Mouse (Mus musculus): ENCODE data around the gene Epb41l5.
A peak's percentile ranks its signal among the peaks of the same experiment; 100 is the strongest.

Gene Epb41l5

GRCm38 (mm10) chr1:119648205-119649111, at the start of gene Epb41l5:
Gene Epb41l5 (minus strand): TSS chr1:119649000.
- DNase-seq = peak; percentile 69

- no peak for DNase-seq
Measured at GRCm38 (mm10) chr1:119696860-119697259, 48.1 kb upstream of the Epb41l5 start.

- no peak for DNase-seq
Measured at GRCm38 (mm10) chr1:119685773-119686558, 37.2 kb upstream of the Epb41l5 start.

- no peak for DNase-seq
Measured at GRCm38 (mm10) chr1:119681663-119682213, 32.9 kb upstream of the Epb41l5 start.

- DNase-seq = peak; percentile 24
Measured at GRCm38 (mm10) chr1:119674984-119675383, 26.2 kb upstream of the Epb41l5 start.

- DNase-seq = no peak
Measured at GRCm38 (mm10) chr1:119666904-119667303, 18.1 kb upstream of the Epb41l5 start.

GRCm38 (mm10) chr1:119654307-119654706, 5.5 kb upstream of the Epb41l5 start:
- DNase-seq = no peak

- no peak for DNase-seq
Measured at GRCm38 (mm10) chr1:119650386-119650785, 1.6 kb upstream of the Epb41l5 start.

- no peak for DNase-seq
Measured at GRCm38 (mm10) chr1:119649627-119650026, 827 bp upstream of the Epb41l5 start.

GRCm38 (mm10) chr1:119646356-119646755, 2.4 kb downstream of the Epb41l5 start:
- DNase-seq = no peak

GRCm38 (mm10) chr1:119642367-119642766, 6.4 kb downstream of the Epb41l5 start:
- DNase-seq = no peak

- no peak for DNase-seq
Measured at GRCm38 (mm10) chr1:119641090-119641812, 7.5 kb downstream of the Epb41l5 start.

GRCm38 (mm10) chr1:119640006-119640405, 8.8 kb downstream of the Epb41l5 start:
- DNase-seq = no peak

GRCm38 (mm10) chr1:119637188-119638023, 11.4 kb downstream of the Epb41l5 start:
- no peak for DNase-seq

GRCm38 (mm10) chr1:119634746-119635145, 14.1 kb downstream of the Epb41l5 start:
- no peak for DNase-seq

- no peak for DNase-seq
Measured at GRCm38 (mm10) chr1:119630428-119630827, 18.4 kb downstream of the Epb41l5 start.

GRCm38 (mm10) chr1:119626837-119627236, 22.0 kb downstream of the Epb41l5 start:
- DNase-seq = no peak

- no peak for DNase-seq
Measured at GRCm38 (mm10) chr1:119624444-119624843, 24.4 kb downstream of the Epb41l5 start.

GRCm38 (mm10) chr1:119605396-119605795, 43.4 kb downstream of the Epb41l5 start:
- peak; percentile 5 for DNase-seq

- no peak for DNase-seq
Measured at GRCm38 (mm10) chr1:119602448-119602847, 46.4 kb downstream of the Epb41l5 start.

GRCm38 (mm10) chr1:119598855-119599254, 49.9 kb downstream of the Epb41l5 start:
- DNase-seq = no peak
